8 mouse cellular contexts compared by ENCODE assay signal in genomic region chr4:41050726-41051675, GRCm38 (mm10). TPM values are rescaled to one million over a fixed set of nuclear protein-coding genes. Genes with fewer than 3 reads are reported as not detected.
DNase-seq lines count a peak whose midpoint lies in the region; ATAC-seq and TF ChIP-seq lines count a peak whose summit lies in the region.

No protein-coding gene starts in this region.

- peak; percentile 93 for TF ChIP-seq CTCF in heart, adult 2 months (IDR thresholded peaks at IDR 0.05)
- TF ChIP-seq CTCF in spleen, adult 2 months (IDR thresholded peaks at IDR 0.05; ENCODE audit: extremely low read depth, insufficient read depth, insufficient read length, insufficient replicate concordance), result peak; percentile 76; the same call in 1 of the 2 replicates

- H3K79me2 ChIP-seq in heart, adult 2 months (replicated peaks; ENCODE audit: control insufficient read depth, insufficient read depth, low read length), result no peaks in the 10 kb centered on the region

- TF ChIP-seq POLR2A in heart, adult 2 months (IDR thresholded peaks at IDR 0.05; ENCODE audit: insufficient read depth, low read depth, low read length), result no peak
- TF ChIP-seq POLR2A in spleen, adult 2 months (IDR thresholded peaks at IDR 0.05; ENCODE audit: low read depth, low read length), result no peak

- no peak for ATAC-seq in embryonic facial prominence, embryonic 12.5 days (ENCODE audit: insufficient number of reproducible peaks, insufficient read depth, low FRiP score, low TSS enrichment)
- peak; percentile 73; the same call in 1 of the 2 replicates for ATAC-seq in limb, embryonic 13.5 days (ENCODE audit: low FRiP score, low read depth)
- ATAC-seq in midbrain, embryonic 16.5 days, result peak; percentile 80

- H3K4me1 ChIP-seq in embryonic facial prominence, embryonic 12.5 days, result peaks cover 13% of the 10 kb centered on the region
- peaks cover 6% of the 10 kb centered on the region for H3K4me1 ChIP-seq in heart, adult 2 months (ENCODE audit: control insufficient read depth, insufficient read depth, low read length)
- peaks cover 16% of the 10 kb centered on the region for H3K4me1 ChIP-seq in limb, embryonic 13.5 days
- peaks cover 3% of the 10 kb centered on the region; the same call in 1 of the 2 replicates for H3K4me1 ChIP-seq in midbrain, embryonic 16.5 days (ENCODE audit: control insufficient read depth, insufficient read depth, low read length)
- no peaks in the 10 kb centered on the region for H3K4me1 ChIP-seq in spleen, adult 2 months (ENCODE audit: control insufficient read depth, insufficient read depth, insufficient read length)

- peak; percentile 65; the same call in 1 of the 2 replicates for TF ChIP-seq EP300 in heart, adult 2 months (IDR thresholded peaks at IDR 0.05; ENCODE audit: insufficient read depth, low read depth, low read length)

- no peaks in the 10 kb centered on the region for H3K27me3 ChIP-seq in embryonic facial prominence, embryonic 12.5 days
- no peaks in the 10 kb centered on the region for H3K27me3 ChIP-seq in heart, adult 2 months (ENCODE audit: control insufficient read depth, insufficient read depth, low read length)
- no peaks in the 10 kb centered on the region for H3K27me3 ChIP-seq in limb, embryonic 13.5 days
- H3K27me3 ChIP-seq in midbrain, embryonic 16.5 days (ENCODE audit: control insufficient read depth, insufficient read depth, low read depth, low read length), result no peaks in the 10 kb centered on the region
- H3K27me3 ChIP-seq in spleen, adult 2 months (ENCODE audit: control insufficient read depth, insufficient read depth, low read length), result no peaks in the 10 kb centered on the region

- H3K4me2 ChIP-seq in embryonic facial prominence, embryonic 12.5 days (replicated peaks), result peak overlapping the region; percentile 37
- peak overlapping the region; percentile 52 for H3K4me2 ChIP-seq in limb, embryonic 13.5 days (replicated peaks)
- peak overlapping the region; percentile 50 for H3K4me2 ChIP-seq in midbrain, embryonic 16.5 days (ENCODE audit: low read length)

- peak overlapping the region; percentile 30; the same call in 1 of the 2 replicates for H3K9ac ChIP-seq in embryonic facial prominence, embryonic 12.5 days
- H3K9ac ChIP-seq in heart, adult 2 months (ENCODE audit: low read depth, low read length), result no peak overlapping the region
- H3K9ac ChIP-seq in limb, embryonic 13.5 days, result peak overlapping the region; percentile 58; the same call in 1 of the 2 replicates
- H3K9ac ChIP-seq in midbrain, embryonic 16.5 days (ENCODE audit: low read depth, low read length), result peak overlapping the region; percentile 47; the same call in 1 of the 2 replicates

- no peaks in the 10 kb centered on the region for H3K9me3 ChIP-seq in embryonic facial prominence, embryonic 12.5 days
- no peaks in the 10 kb centered on the region for H3K9me3 ChIP-seq in limb, embryonic 13.5 days
- no peaks in the 10 kb centered on the region for H3K9me3 ChIP-seq in midbrain, embryonic 16.5 days (replicated peaks; ENCODE audit: control insufficient read depth, low read length, poor library complexity, severe bottlenecking)

- peak; percentile 58 for DNase-seq in 3134 (ENCODE audit: extremely low read depth, insufficient read length, low spot score)
- peak; percentile 84 for DNase-seq in adrenal gland, postnatal 25 days
- peak; percentile 79 to 86 for DNase-seq in heart, adult 2 months
- DNase-seq in kidney, adult 8-10 months, result peak; percentile 69 to 85
- DNase-seq in spleen, adult 2 months (ENCODE audit: low read depth in 1 of 2, low spot score in 2 of 2), result peak; percentile 32 to 67

- WGBS in embryonic facial prominence, embryonic 12.5 days, result 32% methylated on average over 16 of the region's 16 CpGs
- WGBS in heart, adult 2 months, result 32% methylated on average over 16 of the region's 16 CpGs
- WGBS in limb, embryonic 13.5 days, result 33% methylated on average over 16 of the region's 16 CpGs
- WGBS in midbrain, embryonic 16.5 days, result 30% methylated on average over 16 of the region's 16 CpGs
- 39% methylated on average over 16 of the region's 16 CpGs for WGBS in spleen, adult 2 months

- no peak overlapping the region for H3K4me3 ChIP-seq in embryonic facial prominence, embryonic 12.5 days
- H3K4me3 ChIP-seq in heart, adult 2 months, result no peak overlapping the region; the same call in 1 of the 2 replicates
- H3K4me3 ChIP-seq in limb, embryonic 13.5 days, result no peak overlapping the region
- no peak overlapping the region; the same call in 1 of the 2 replicates for H3K4me3 ChIP-seq in midbrain, embryonic 16.5 days (ENCODE audit: low read depth, low read length)
- no peak overlapping the region for H3K4me3 ChIP-seq in spleen, adult 2 months (ENCODE audit: extremely low read depth, insufficient read depth, insufficient read length)

- no peak overlapping the region for H3K27ac ChIP-seq in embryonic facial prominence, embryonic 12.5 days
- H3K27ac ChIP-seq in heart, adult 2 months, result no peak overlapping the region
- no peak overlapping the region for H3K27ac ChIP-seq in limb, embryonic 13.5 days
- H3K27ac ChIP-seq in midbrain, embryonic 16.5 days (ENCODE audit: low read length), result no peak overlapping the region
- no peak overlapping the region for H3K27ac ChIP-seq in spleen, adult 2 months (ENCODE audit: insufficient read depth, low read length)

- H3K36me3 ChIP-seq in embryonic facial prominence, embryonic 12.5 days, result no peaks in the 10 kb centered on the region
- no peaks in the 10 kb centered on the region for H3K36me3 ChIP-seq in heart, adult 2 months (ENCODE audit: control insufficient read depth, insufficient read depth, low read length)
- no peaks in the 10 kb centered on the region for H3K36me3 ChIP-seq in limb, embryonic 13.5 days
- no peaks in the 10 kb centered on the region for H3K36me3 ChIP-seq in midbrain, embryonic 16.5 days (ENCODE audit: control insufficient read depth, insufficient read depth, low read length)
- H3K36me3 ChIP-seq in spleen, adult 2 months (ENCODE audit: control insufficient read depth, insufficient read depth, low read length), result no peaks in the 10 kb centered on the region

- intact Hi-C loops in heart, adult 2 months (cut with DNase I), result loop anchor here (1.0 to 5.0 kb wide), 5 partner anchors 68 to 341 kb away; partner anchors contain the start of gene Ubap2

RNA-seq across cellular contexts. Expression of gene Aqp7, which starts 3.1 kb away (rescaled TPM):
- total RNA-seq in adrenal gland, postnatal 25 days (2021), result 18.6 and 20.6 TPM in 2 replicates
- polyA plus RNA-seq in embryonic facial prominence, embryonic 12.5 days (2016; fragmentation: Nextera tagmentation; extraction: Ambion mirVana), result 0.14 TPM in 1 of 2 replicates, not detected in the other
- 10 to 100 TPM; 21.6 to 33.0 TPM for total RNA-seq in heart, adult 2 months (2021)
- polyA plus RNA-seq in heart, adult 2 months (2012; rRNA removed), result 32.7 and 53.4 TPM in 2 replicates
- 0.06 and 0.15 TPM in 2 replicates for polyA plus RNA-seq in limb, embryonic 13.5 days (2015; fragmentation: Nextera tagmentation; extraction: Ambion mirVana)
- polyA plus RNA-seq in midbrain, embryonic 16.5 days (2015; fragmentation: Nextera tagmentation; extraction: Ambion mirVana), result not detected in 2 replicates
- polyA plus RNA-seq in spleen, adult 2 months (2012; rRNA removed), result 0.07 and 0.14 TPM in 2 replicates

RNA-seq across cellular contexts. Expression of gene Aqp3, which starts 47.0 kb away (rescaled TPM):
- not detected in 2 replicates for total RNA-seq in adrenal gland, postnatal 25 days (2021)
- 2.1 and 2.7 TPM in 2 replicates for polyA plus RNA-seq in embryonic facial prominence, embryonic 12.5 days (2016; fragmentation: Nextera tagmentation; extraction: Ambion mirVana)
- not detected for total RNA-seq in heart, adult 2 months (2021)
- polyA plus RNA-seq in heart, adult 2 months (2012; rRNA removed), result 0.20 and 4.2 TPM in 2 replicates
- polyA plus RNA-seq in limb, embryonic 13.5 days (2015; fragmentation: Nextera tagmentation; extraction: Ambion mirVana), result 6.7 and 7.7 TPM in 2 replicates
- polyA plus RNA-seq in midbrain, embryonic 16.5 days (2015; fragmentation: Nextera tagmentation; extraction: Ambion mirVana), result 0.24 and 0.41 TPM in 2 replicates
- polyA plus RNA-seq in spleen, adult 2 months (2012; rRNA removed), result 3.4 and 4.7 TPM in 2 replicates

Comparison
In these comparisons a context has a peak if more than half of its experiments do, and no peak if none do; other contexts are left out.
1. RNA of gene Aqp7, which starts 3.1 kb away (polyA plus RNA-seq): 32.7 to 53.4 TPM in heart, adult 2 months; 0.07 to 0.14 TPM in spleen, adult 2 months, 0.06 to 0.15 TPM in limb, embryonic 13.5 days, 0.14 TPM in embryonic facial prominence, embryonic 12.5 days and not detected in midbrain, embryonic 16.5 days; every median in the first group is over 10 times any median in the second.
2. Peak in every context shown above with its lines, with median percentiles within 50 percentile points of each other: DNase-seq and H3K4me2 ChIP-seq.